Mouse (Mus musculus): ENCODE measurements around the gene Zmat5. TPM values are rescaled to one million over a fixed set of nuclear protein-coding genes. Genes with fewer than 3 reads are reported as not detected.
A peak's percentile ranks its signal among the peaks of the same experiment; 100 is the strongest.
"Not testable (repeated sequence)": the region's sequence is repeated elsewhere in the genome, so short reads cannot be mapped to it uniquely, and the experiment has no call there.

The Zmat5 gene
- polyA plus RNA-seq, 1 experiment = 51.7 TPM

GRCm38 (mm10) chr11:4687874-4688273, 16.6 kb upstream of the Zmat5 start:
- 28% methylated on average over 3 of the region's 3 CpGs for WGBS
- DNase-seq (ENCODE audit: low read depth, low spot score) = no peak

DNA sequence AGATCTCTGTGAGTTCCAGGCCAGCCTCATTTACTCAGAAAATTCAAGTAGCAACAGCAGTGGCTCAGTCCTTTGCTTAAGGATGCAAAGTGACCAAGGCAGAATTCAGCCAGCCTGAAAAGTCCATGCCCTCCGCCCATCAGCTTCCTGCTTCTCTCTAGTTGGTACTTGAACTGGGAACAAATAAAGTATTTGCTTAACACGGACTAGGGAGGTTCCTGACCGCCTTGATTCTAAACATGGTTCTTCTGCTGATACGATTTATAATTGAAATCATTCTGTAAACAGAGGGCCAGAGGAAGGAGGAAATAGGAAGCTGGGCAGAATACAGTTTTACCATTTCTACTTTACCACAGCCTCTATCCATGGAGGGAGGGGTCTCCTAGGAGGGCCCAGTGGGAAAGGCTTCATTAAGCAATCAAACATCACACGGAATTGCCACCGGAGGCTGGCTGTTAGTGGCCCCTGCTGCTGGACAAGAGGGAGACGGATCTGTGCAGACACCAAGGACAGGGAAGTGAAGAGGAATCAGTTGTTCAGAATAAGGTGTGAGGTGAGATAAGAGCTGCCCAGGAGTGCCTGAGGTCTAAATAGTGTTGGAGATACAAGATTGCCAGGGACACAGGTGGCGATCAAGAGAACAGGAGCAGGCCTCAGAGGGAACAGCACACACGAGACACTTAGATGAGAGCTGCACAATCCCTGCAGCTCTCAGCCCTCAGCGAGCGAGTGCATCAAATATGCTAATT, 15.7 kb upstream of the Zmat5 start:
- DNase-seq (ENCODE audit: low read depth, low spot score) = no peak
- 24% methylated on average over 11 of the region's 11 CpGs for WGBS

DNA sequence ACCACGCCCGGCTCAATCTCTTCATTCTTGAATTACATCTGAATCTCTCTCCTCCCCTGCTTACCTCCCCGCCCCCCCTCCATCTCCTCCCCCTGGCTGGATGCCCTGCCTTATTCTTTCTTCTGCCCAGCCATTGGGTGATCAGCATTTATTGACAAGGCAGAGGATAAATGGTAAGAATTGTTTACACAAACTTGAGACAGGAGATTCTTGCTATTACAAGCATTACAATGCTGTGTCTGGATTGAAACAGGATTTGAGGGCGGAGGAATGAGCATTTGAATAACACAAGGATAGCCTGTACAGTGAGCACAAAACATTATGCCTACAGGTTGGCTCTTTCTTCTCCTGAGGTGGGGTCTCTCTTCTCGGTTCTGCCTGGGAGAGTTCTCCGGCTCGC, 14.1 kb upstream of the Zmat5 start:
- 80% methylated on average over 7 of the region's 7 CpGs for WGBS
- no peak for DNase-seq (ENCODE audit: low read depth, low spot score)

- WGBS = 75% methylated on average over 10 of the region's 10 CpGs
- DNase-seq (ENCODE audit: low read depth, low spot score) = no peak
These were observed 13.3 kb upstream of the Zmat5 start for GRCm38 (mm10) chr11:4691213-4691612.

- WGBS = 64% methylated on average over 11 of the region's 11 CpGs
- no peak for DNase-seq (ENCODE audit: low read depth, low spot score)
These were observed 12.3 kb upstream of the Zmat5 start for GRCm38 (mm10) chr11:4692162-4692561.

DNA sequence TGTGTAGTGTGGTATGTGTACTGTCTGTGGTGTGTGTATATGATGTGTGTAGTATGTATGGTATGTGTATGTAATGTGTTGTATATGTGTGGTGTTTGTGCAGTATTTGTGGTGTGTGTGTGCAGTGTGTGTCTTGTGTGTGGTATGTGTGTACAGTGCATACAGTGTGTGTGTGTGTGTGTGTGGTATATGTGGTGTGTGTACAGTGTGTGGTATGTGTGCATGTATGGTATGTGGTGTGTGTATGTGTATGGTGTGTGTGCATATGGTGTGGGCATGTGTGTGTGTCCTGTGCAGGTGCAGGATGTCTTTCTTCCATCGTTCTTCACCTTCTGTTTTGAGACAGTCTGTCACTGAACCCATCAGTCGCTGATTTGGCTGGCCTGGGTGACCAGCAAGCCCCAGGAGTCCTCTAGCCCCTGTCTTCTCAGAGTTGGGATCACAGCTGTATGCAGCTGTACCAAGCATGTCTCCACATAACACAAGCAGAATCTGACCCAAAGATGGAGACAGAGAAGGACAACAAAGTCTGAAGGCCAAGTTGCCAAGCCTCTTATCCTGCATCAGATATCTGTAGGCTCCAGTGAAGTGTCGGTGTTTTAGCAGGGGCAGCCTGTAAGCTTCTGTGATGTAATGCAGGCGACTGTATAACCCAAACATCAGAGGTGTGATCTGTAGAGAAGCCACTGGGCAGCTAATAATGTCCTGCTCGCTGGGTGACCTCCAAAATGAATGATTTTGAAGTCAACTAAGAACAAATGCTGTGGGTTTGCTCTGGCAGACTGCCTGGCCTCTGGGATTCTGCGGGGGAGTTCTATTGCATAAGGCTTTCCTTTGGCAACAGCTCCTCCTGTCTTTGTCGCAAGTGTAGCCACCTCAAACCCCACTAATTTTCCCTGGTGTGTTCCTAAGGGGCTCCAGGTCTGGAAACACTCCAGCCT, 7.2 kb upstream of the Zmat5 start:
- 32% methylated on average over 7 of the region's 7 CpGs for WGBS
- DNase-seq (ENCODE audit: low read depth, low spot score) = no peak

GRCm38 (mm10) chr11:4700726-4701125, 3.8 kb upstream of the Zmat5 start:
- WGBS = 33% methylated on average over 8 of the region's 8 CpGs
- DNase-seq (ENCODE audit: low read depth, low spot score) = peak; percentile 47

DNA sequence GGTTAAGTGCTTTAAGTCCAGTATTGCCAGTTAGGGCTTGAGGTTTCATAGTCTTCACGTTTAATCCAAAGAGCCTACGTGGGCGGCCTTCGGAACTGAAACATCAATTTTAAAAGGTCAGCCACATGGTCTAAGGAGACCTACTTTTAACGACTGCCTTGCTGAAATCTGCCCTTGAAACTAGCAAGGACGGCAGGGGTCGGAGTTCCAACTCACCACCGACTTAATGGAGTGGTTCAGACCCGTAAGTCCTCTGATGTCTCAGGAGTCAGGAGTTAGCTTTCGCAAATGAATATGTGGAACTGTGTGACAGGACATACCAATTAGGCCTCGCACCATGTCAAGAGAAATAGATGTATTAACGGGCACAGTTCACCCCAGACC, 798 bp upstream of the Zmat5 start:
- 1% methylated on average over 12 of the region's 12 CpGs for WGBS
- no peak for DNase-seq (ENCODE audit: low read depth, low spot score)

DNA sequence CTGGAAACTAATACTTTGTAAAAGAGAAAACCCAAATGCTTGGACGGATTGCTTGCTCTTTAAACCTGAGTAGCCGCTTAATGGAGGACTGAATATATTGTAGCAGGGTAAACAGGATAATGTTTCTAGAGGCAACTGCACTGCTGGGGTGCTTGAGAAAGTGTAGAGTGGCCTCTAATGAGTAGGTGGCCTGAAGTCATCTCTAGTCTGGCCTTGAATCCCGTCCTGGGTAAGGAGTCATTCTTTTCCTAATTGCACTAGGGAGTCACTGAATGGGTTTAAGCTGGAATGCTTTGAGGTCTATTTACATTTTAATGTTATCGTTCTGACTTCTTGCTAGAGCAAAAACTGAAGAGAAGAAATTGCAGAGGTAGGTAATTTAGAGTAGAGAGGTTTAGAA, 700 bp downstream of the Zmat5 start:
- no peak for DNase-seq (ENCODE audit: low read depth, low spot score)
- 4% methylated on average over 4 of the region's 4 CpGs for WGBS

- 77% methylated on average over 4 of the region's 4 CpGs for WGBS
- DNase-seq (ENCODE audit: low read depth, low spot score) = not testable (repeated sequence)
These were observed 5.7 kb downstream of the Zmat5 start for GRCm38 (mm10) chr11:4710188-4710587.

- DNase-seq (ENCODE audit: low read depth, low spot score) = no peak
These were observed 8.3 kb downstream of the Zmat5 start for GRCm38 (mm10) chr11:4712822-4713221.

DNA sequence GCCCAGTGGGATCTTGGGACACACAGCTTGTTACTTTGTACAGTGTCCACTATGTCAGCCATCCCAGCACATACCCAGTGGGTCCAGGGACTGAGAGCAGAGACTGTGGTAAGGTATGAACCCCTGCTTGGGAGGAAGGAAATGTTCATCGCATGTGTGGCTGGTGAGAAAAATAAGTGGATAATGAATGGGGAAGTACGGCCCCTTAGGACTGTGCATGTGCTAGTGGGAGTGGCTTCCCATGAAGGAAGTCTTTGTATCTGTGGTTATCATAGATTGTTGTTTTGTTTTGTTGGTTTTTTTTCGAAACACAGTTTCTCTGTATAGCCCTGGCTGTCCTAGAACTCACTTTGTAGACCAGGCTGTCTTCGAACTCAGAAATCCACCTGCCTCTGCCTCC, 10.2 kb downstream of the Zmat5 start:
- 78% methylated on average over 4 of the region's 4 CpGs for WGBS
- DNase-seq (ENCODE audit: low read depth, low spot score) = no peak

DNA sequence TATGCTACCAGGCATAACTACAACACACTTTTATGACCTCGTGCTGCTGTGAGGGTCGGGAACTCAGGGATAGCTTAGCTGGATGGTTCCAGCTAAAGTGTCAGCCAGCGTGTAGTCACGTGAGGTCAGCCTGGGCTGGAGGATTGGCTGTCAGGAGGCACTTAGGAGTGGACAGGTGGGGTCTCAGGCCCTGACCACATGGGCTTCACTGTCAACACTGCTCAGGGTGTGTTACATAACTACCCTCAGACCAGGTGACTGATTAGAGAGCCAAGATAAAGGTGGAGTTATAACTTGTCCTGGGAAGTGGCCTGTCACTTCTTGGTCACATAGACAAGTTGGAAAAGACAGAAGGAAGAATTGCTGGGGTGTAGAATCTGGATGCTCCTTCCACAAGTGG, 11.1 kb downstream of the Zmat5 start:
- WGBS = 72% methylated on average over 4 of the region's 4 CpGs
- DNase-seq (ENCODE audit: low read depth, low spot score) = no peak

DNA sequence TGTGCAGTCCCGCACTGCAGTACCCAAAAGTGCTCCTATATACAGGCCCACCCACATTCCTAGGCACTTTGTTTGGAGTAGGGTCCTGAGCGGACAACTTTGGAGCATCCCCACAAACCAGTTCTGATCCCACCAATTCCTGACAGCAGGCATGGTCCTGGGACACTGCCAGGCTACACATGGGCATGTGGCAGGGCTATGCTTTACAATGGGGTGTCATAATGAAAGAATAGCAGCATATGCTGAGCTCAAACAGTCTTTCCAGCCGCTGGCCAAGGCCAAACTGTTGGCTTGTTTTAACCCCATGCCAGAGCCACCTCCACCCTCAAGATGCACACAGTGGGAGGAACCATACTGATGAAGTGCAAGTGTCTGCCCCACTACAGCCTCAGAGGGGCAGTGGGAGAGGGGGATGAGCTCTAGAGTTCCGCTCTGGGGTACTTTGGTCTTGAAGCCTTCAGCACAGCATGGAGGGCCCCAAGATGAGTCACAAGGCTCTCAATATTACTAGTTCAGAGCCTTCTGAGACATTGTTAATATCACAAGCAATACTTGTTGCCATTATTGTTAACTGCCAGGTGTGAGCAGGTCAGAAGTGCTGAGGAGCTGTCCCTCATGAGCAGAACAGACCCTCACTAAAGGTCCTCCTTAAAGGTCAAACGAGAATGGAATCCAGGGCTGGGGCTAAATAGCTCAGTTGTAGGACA, 12.2 kb downstream of the Zmat5 start:
- DNase-seq (ENCODE audit: low read depth, low spot score) = no peak
- 80% methylated on average over 5 of the region's 5 CpGs for WGBS

DNA sequence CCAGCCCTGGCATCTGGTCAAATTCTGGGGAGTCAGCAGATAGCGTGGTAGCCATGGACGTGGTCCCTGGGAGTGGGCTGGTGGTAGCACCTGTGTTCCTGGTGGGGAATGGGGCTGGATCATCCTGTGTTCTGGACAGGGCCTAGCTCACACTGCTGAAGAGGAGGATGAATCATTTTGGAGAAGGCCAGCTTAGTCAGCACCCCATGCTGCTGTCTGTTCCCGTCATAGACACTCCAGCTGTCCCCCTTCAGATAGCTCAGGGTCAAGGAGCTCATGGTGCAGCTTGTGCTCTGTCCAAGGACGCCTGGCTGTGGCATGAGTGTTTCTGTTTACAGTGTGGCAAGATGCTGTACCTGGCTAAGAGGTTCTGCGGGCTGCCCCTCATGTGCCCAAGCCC, 14.1 kb downstream of the Zmat5 start:
- DNase-seq (ENCODE audit: low read depth, low spot score) = no peak
- 79% methylated on average over 5 of the region's 5 CpGs for WGBS

DNA sequence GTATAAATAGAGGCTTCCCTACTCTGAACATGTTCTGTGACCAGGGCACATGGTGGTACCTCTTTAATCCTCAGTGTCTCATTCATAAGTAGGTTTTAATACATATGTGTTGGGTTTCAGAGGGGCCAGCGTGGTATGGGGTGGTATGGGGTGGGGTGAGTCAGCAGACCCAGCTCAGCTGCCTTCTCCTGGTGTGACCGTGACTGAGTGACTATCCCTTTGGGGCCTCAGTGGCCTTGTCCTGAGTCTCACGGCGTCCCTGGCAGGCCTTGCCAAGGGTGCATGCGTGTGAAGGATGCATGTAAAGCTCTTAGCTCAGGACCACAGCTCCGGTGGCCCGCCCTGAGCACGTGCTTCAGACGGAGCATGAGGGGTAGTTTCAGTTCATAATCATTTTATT, 15.5 kb downstream of the Zmat5 start:
- WGBS = 96% methylated on average over 9 of the region's 9 CpGs
- no peak for DNase-seq (ENCODE audit: low read depth, low spot score)

GRCm38 (mm10) chr11:4720393-4720792, 15.9 kb downstream of the Zmat5 start:
- WGBS = 67% methylated on average over 11 of the region's 11 CpGs
- DNase-seq (ENCODE audit: low read depth, low spot score) = no peak

DNA sequence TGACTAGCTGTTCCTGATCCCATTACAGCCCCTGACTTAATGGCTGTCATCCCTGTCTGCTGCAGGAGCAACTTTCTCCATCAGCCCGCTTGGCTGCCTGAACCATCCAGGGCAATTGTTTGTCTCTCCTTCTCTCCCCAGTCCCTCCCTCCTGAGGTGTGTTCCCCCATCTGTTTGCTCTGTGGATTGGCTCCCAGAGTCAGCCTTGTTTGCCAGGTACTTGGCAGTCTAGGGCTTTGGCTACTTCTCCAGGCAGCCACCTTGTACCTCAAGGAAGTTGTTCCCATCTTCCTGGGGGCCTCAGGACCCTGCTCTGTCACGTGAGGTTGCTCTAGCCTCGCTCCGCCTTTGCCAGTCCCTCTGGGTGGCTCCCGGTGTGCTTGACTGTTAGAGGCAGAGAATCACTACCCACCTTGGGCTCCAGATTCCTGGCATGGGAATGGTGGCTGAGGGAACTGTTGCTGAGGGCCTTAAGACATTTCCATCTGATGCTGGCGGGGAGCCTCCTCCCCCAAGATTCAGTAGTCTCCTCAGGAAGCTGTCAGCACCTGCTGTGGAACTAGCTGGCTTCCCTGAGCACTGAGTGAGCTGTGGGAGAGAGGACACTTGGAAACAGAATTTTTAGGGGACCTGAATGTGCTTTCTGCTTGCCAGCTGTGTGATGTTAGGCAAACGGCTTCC, 16.6 kb downstream of the Zmat5 start:
- 36% methylated on average over 7 of the region's 7 CpGs for WGBS
- DNase-seq (ENCODE audit: low read depth, low spot score) = no peak

- DNase-seq (ENCODE audit: low read depth, low spot score) = no peak
These were observed 17.2 kb downstream of the Zmat5 start for GRCm38 (mm10) chr11:4721728-4722127.

GRCm38 (mm10) chr11:4729603-4730002, 25.1 kb downstream of the Zmat5 start:
- 21% methylated on average over 12 of the region's 12 CpGs for WGBS
- no peak for DNase-seq (ENCODE audit: low read depth, low spot score)

More at GRCm38 (mm10) chr11:4721728-4722127, 17.2 kb downstream of the Zmat5 start:
- WGBS = 79% methylated on average over 8 of the region's 8 CpGs
